Mouse (Mus musculus): ENCODE measurements around the gene Cul7.

- TF ChIP-seq POLR2A (IDR thresholded peaks at IDR 0.05; ENCODE audit: low read depth, low read length) (no peak), MYC (IDR thresholded peaks at IDR 0.05; ENCODE audit: low read depth, low read length) (no peak)
Observed at GRCm38 (mm10) chr17:46702100-46702499, 52.0 kb downstream of the Cul7 start.

All from CH12.LX (cell line).